Mouse (Mus musculus) lung, embryonic 15.5 days (tissue): ENCODE measurements around the gene Arid1b. TPM values are rescaled to one million over a fixed set of nuclear protein-coding genes. Genes with fewer than 3 reads are reported as not detected.

Experiments
- ATAC-seq: fragments of 200-750 bp; cut with Nextera tagmentation; 2 replicates; pipeline ENCODE4 v1.8.0; 2017; ENCODE audit warnings: moderate number of reproducible peaks, borderline replicate concordance; ENCODE audit not compliant: low FRiP score, low TSS enrichment; ENCODE audit errors: extremely low read depth
- H3K27ac ChIP-seq: fragments of 300-500 bp; sonication (generic); 2 replicates; pipeline ENCODE4 v1.5.1; 2015; ENCODE audit warnings: moderate library complexity, mild to moderate bottlenecking, inconsistent platforms
- H3K27me3 ChIP-seq: fragments of 300-500 bp; sonication (generic); 2 replicates; pipeline ENCODE4 v1.6.1; 2015; ENCODE audit warnings: inconsistent platforms
- H3K36me3 ChIP-seq: fragments of 300-500 bp; sonication (generic); 2 replicates; pipeline ENCODE4 v1.6.1; 2015; ENCODE audit warnings: inconsistent platforms
- H3K4me1 ChIP-seq: fragments of 300-500 bp; sonication (generic); 2 replicates; pipeline ENCODE4 v1.6.1; 2015; ENCODE audit warnings: inconsistent platforms
- H3K4me2 ChIP-seq: fragments of 300-500 bp; sonication (generic); 2 replicates; pipeline ENCODE4 v1.6.1; 2015; ENCODE audit warnings: inconsistent platforms, mild to moderate bottlenecking, moderate library complexity
- H3K4me3 ChIP-seq: fragments of 300-500 bp; sonication (generic); 2 replicates; pipeline ENCODE4 v1.5.1; 2015; ENCODE audit warnings: mild to moderate bottlenecking, inconsistent platforms
- H3K9ac ChIP-seq: fragments of 300-500 bp; sonication (generic); 2 replicates; pipeline ENCODE4 v1.6.1; 2015; ENCODE audit warnings: inconsistent platforms
- H3K9me3 ChIP-seq: fragments of 300-500 bp; sonication (generic); 2 replicates; pipeline ENCODE4 v1.6.1; 2016; ENCODE audit warnings: inconsistent platforms
- WGBS: fragments of 180-500 bp; shearing (Covaris S2); methylation state at CpG from one replicate; pipeline ENCODE4 v1.1.7; 2015; 5-methylcytosine and 5-hydroxymethylcytosine counted together
- polyA plus RNA-seq: library from polyadenylated mRNA; unstranded; fragments of >200 nt; fragmentation: Nextera tagmentation; extraction: Ambion mirVana; gene quantifications from 2 replicates; pipeline ENCODE4 v1.2.1, GENCODE M21; 2015

The Arid1b gene
- polyA plus RNA-seq, result 9.5 and 10.5 TPM in 2 replicates

- Histone ChIP-seq H3K27me3 (no peaks in the 10 kb centered on the region), H3K4me1 (peaks cover 8% of the 10 kb centered on the region), H3K9ac (peak within 1 kb of the TSS; percentile 99), H3K4me2 (peak within 1 kb of the TSS; percentile 55), H3K36me3 (no peaks in the 10 kb centered on the region), H3K27ac (peak within 1 kb of the TSS; percentile 100), H3K9me3 (no peaks in the 10 kb centered on the region), H3K4me3 (peak within 1 kb of the TSS; percentile 96)
- peak; percentile 73 for ATAC-seq
- under 1% methylated on average over 49 of the region's 58 CpGs for WGBS
Measured at GRCm38 (mm10) chr17:4993840-4994503, at the start of gene Arid1b. Gene Arid1b (plus strand): TSS chr17:4994332.

GRCm38 (mm10) chr17:4945311-4945751, 48.8 kb upstream of the Arid1b start:
- 53% methylated on average over 6 of the region's 6 CpGs for WGBS
- peak overlapping the region; percentile 30; the same call in 1 of the 2 replicates for H3K4me2 ChIP-seq
- no peak overlapping the region for H3K9ac ChIP-seq
- peak; percentile 76; the same call in 1 of the 2 replicates for ATAC-seq
- no peaks in the 10 kb centered on the region for H3K9me3 ChIP-seq
- H3K4me1 ChIP-seq, result peaks cover 34% of the 10 kb centered on the region
- H3K27me3 ChIP-seq, result no peaks in the 10 kb centered on the region
- peak overlapping the region; percentile 93 for H3K27ac ChIP-seq
- H3K4me3 ChIP-seq, result no peak overlapping the region
- no peaks in the 10 kb centered on the region for H3K36me3 ChIP-seq

DNA sequence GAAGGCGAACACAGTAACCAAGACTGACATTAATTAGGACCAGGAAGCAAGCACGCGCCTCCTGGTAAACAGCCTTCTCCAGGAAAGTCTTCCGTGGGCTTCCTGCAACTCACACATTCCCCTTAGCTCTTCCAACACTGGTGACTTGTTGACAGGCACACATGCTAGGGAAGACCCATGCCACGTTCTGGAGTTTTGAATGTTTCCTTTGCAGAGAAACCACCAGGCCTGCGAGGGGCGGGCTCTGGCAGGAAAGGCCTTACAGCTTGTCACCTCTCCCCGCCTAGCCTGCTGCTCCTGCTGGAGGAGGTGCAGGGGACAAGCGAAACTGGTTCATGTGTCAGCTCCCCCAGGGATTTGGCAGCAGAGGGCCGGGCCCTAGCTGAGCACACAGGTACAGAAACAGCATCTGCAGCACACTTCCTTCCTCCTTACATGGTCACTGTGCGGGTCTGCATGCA, 48.2 kb upstream of the Arid1b start:
- 12% methylated on average over 11 of the region's 11 CpGs for WGBS
- H3K4me2 ChIP-seq, result peak overlapping the region; percentile 30

DNA sequence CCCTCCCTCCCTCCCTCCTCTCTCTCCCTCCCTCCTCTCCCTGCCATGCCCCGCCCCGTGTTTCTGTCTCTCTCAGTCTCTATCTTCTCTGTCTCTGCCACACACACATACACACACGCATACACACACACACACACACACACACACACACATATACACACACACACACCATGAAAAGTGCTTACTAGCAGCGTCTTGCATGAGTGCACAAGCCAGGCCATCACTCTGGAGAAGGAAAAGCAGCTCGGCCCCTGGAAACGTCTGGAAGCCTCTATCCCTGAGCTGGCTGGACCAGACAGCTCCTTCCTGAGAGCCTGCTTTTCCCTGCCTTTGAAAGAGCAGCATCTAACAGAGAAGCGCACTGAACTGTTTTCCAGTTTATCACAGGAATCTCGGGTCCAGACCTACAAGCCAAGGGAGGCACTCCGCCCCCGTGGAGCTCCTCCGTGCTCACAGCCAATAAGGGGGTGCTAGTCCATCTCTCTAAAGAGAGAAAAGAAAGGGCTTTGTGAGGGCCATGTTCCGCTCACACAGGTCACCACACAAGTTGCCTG, 47.6 kb upstream of the Arid1b start:
- ATAC-seq, result 0 out of 2 replicates have a peak, but pooled peaks have one; percentile 40
- H3K27ac ChIP-seq, result peak overlapping the region; percentile 93

More for the DNA sequence above, 48.2 kb upstream of the Arid1b start:
- peak; percentile 77 for ATAC-seq
- Histone ChIP-seq H3K4me3 (no peak overlapping the region), H3K36me3 (no peaks in the 10 kb centered on the region), H3K27ac (peak overlapping the region; percentile 93), H3K27me3 (no peaks in the 10 kb centered on the region), H3K9ac (no peak overlapping the region), H3K4me1 (peaks cover 34% of the 10 kb centered on the region), H3K9me3 (no peaks in the 10 kb centered on the region)

GRCm38 (mm10) chr17:4947013-4947412, 47.1 kb upstream of the Arid1b start:
- H3K4me2 ChIP-seq, result peak overlapping the region; percentile 30; the same call in 1 of the 2 replicates
- 43% methylated on average over 3 of the region's 3 CpGs for WGBS
- 0 out of 2 replicates have a peak overlapping the region, but pooled peaks have one; percentile 1 for H3K9ac ChIP-seq
- H3K27me3 ChIP-seq, result no peaks in the 10 kb centered on the region
- H3K9me3 ChIP-seq, result no peaks in the 10 kb centered on the region
- H3K4me1 ChIP-seq, result peaks cover 34% of the 10 kb centered on the region
- peak overlapping the region; percentile 93 for H3K27ac ChIP-seq
- H3K4me3 ChIP-seq, result no peak overlapping the region
- H3K36me3 ChIP-seq, result no peaks in the 10 kb centered on the region
- no peak for ATAC-seq

More for the DNA sequence above, 47.6 kb upstream of the Arid1b start:
- 19% methylated on average over 10 of the region's 12 CpGs for WGBS
- Histone ChIP-seq H3K4me3 (no peak overlapping the region), H3K9ac (0 out of 2 replicates have a peak overlapping the region, but pooled peaks have one; percentile 1), H3K4me1 (peaks cover 34% of the 10 kb centered on the region), H3K4me2 (peak overlapping the region; percentile 30), H3K27me3 (no peaks in the 10 kb centered on the region), H3K36me3 (no peaks in the 10 kb centered on the region), H3K9me3 (no peaks in the 10 kb centered on the region)

DNA sequence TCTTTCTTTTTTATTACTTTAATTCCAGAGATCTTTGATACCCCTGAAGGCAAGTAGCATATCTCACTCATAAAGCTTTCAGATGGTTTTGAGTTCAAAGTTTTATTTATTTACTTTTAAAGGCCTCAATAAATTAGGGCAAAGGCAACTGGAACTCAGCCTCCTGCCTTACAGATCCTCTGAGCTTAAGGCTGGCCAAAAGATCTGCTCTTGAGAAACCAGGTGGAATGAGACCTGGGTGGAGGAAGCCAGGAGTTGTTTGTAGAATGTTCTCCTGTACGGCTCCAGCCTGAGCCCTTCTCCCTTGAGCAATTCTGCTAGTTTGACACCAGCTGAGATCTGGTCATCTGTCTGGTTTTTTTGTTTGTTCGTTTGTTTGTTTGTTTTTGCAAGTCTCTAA, 46.7 kb upstream of the Arid1b start:
- H3K4me2 ChIP-seq, result no peak overlapping the region
- no peak overlapping the region for H3K9ac ChIP-seq
- no peaks in the 10 kb centered on the region for H3K9me3 ChIP-seq
- H3K27me3 ChIP-seq, result no peaks in the 10 kb centered on the region
- H3K4me3 ChIP-seq, result no peak overlapping the region
- peak overlapping the region; percentile 33; the same call in 1 of the 2 replicates for H3K27ac ChIP-seq
- ATAC-seq, result no peak
- 42% methylated on average over 2 of the region's 2 CpGs for WGBS
- H3K36me3 ChIP-seq, result no peaks in the 10 kb centered on the region
- peaks cover 34% of the 10 kb centered on the region for H3K4me1 ChIP-seq

- Histone ChIP-seq H3K4me3 (no peak overlapping the region), H3K4me1 (peaks cover 34% of the 10 kb centered on the region), H3K36me3 (no peaks in the 10 kb centered on the region), H3K27ac (no peak overlapping the region), H3K9me3 (no peaks in the 10 kb centered on the region), H3K4me2 (no peak overlapping the region), H3K27me3 (no peaks in the 10 kb centered on the region), H3K9ac (no peak overlapping the region)
- 43% methylated on average over 3 of the region's 3 CpGs for WGBS
- ATAC-seq, result no peak
Measured at GRCm38 (mm10) chr17:4948501-4948900, 45.6 kb upstream of the Arid1b start.

- H3K4me3 ChIP-seq, result no peak overlapping the region
- H3K4me1 ChIP-seq, result peaks cover 3% of the 10 kb centered on the region
- WGBS, result 75% methylated on average over 4 of the region's 4 CpGs
- H3K27ac ChIP-seq, result no peak overlapping the region
- no peaks in the 10 kb centered on the region for H3K9me3 ChIP-seq
- no peaks in the 10 kb centered on the region for H3K27me3 ChIP-seq
- no peak for ATAC-seq
- H3K9ac ChIP-seq, result no peak overlapping the region
- H3K36me3 ChIP-seq, result no peaks in the 10 kb centered on the region
- no peak overlapping the region for H3K4me2 ChIP-seq
Measured at GRCm38 (mm10) chr17:4954431-4954830, 39.7 kb upstream of the Arid1b start.

GRCm38 (mm10) chr17:4964192-4964877, 29.8 kb upstream of the Arid1b start:
- no peak for ATAC-seq
- Histone ChIP-seq H3K4me2 (no peak overlapping the region), H3K27me3 (no peaks in the 10 kb centered on the region), H3K9me3 (no peaks in the 10 kb centered on the region), H3K27ac (no peak overlapping the region), H3K9ac (no peak overlapping the region), H3K4me3 (no peak overlapping the region), H3K4me1 (no peaks in the 10 kb centered on the region), H3K36me3 (no peaks in the 10 kb centered on the region)
- WGBS, result 73% methylated on average over 10 of the region's 10 CpGs

GRCm38 (mm10) chr17:4967201-4967600, 26.9 kb upstream of the Arid1b start:
- Histone ChIP-seq H3K9me3 (no peaks in the 10 kb centered on the region), H3K9ac (no peak overlapping the region), H3K4me2 (no peak overlapping the region), H3K27ac (no peak overlapping the region), H3K4me3 (no peak overlapping the region), H3K36me3 (no peaks in the 10 kb centered on the region), H3K27me3 (no peaks in the 10 kb centered on the region; the same call in 1 of the 2 replicates), H3K4me1 (no peaks in the 10 kb centered on the region)
- no peak for ATAC-seq
- WGBS, result 54% methylated on average over 4 of the region's 4 CpGs

DNA sequence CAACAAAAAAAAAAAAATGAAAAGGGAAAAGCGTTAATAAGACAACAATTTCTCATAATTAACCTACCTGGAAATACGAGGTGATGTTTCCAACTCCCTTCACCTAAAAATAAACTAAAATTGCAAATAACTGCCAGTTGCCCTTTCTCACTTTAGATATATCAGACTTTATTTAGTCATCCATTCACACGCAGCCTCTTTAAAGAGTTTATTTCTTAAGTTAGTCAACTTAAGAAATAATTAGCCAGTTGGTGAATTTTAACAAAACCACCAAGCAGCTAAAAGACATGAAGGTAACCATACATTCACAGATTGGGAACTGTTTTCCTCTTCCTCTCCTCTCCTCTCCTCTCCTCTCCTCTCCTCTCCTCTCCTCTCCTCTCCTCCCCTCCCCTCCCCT, 26.1 kb upstream of the Arid1b start:
- Histone ChIP-seq H3K9ac (no peak overlapping the region), H3K4me2 (no peak overlapping the region), H3K36me3 (no peaks in the 10 kb centered on the region), H3K9me3 (no peaks in the 10 kb centered on the region), H3K4me3 (no peak overlapping the region), H3K27me3 (no peaks in the 10 kb centered on the region; the same call in 1 of the 2 replicates), H3K27ac (no peak overlapping the region), H3K4me1 (no peaks in the 10 kb centered on the region)
- 88% methylated on average over 3 of the region's 3 CpGs for WGBS
- ATAC-seq, result no peak
